Mouse (Mus musculus) embryo, embryonic 11 days (tissue): ENCODE data around the gene Dgcr2.

Source experiments
- DNase-seq: peaks from one replicate; pipeline ENCODE4 v3.0.0-alpha.2; 2015

The Dgcr2 gene

GRCm38 (mm10) chr16:17843701-17844365 is 54.5 kb downstream of the Dgcr2 start:
- no peak for DNase-seq

GRCm38 (mm10) chr16:17842437-17842836 is 55.9 kb downstream of the Dgcr2 start:
- no peak for DNase-seq

- DNase-seq, result no peak
Observed at GRCm38 (mm10) chr16:17839976-17840375, 58.4 kb downstream of the Dgcr2 start.

GRCm38 (mm10) chr16:17838051-17838450 is 60.3 kb downstream of the Dgcr2 start, which contains the start of gene Car15:
Car15 (minus strand) TSS chr16:17838364.
- no peak for DNase-seq

- DNase-seq, result no peak
Observed at GRCm38 (mm10) chr16:17835481-17835880, 62.9 kb downstream of the Dgcr2 start.

- DNase-seq, result no peak
Observed at GRCm38 (mm10) chr16:17834543-17834942, 63.8 kb downstream of the Dgcr2 start.

GRCm38 (mm10) chr16:17833681-17834399 is 64.5 kb downstream of the Dgcr2 start:
- peak; percentile 69 for DNase-seq

- peak; percentile 65 for DNase-seq
Observed at GRCm38 (mm10) chr16:17833321-17833680, 65.1 kb downstream of the Dgcr2 start.

GRCm38 (mm10) chr16:17832821-17833220 is 65.5 kb downstream of the Dgcr2 start, which contains the start of gene B830017H08Rik:
B830017H08Rik (plus strand) TSS chr16:17833121.
- DNase-seq, result no peak

- DNase-seq, result peak; percentile 53
Observed at GRCm38 (mm10) chr16:17831781-17832180, 66.6 kb downstream of the Dgcr2 start.

- DNase-seq, result no peak
Observed at GRCm38 (mm10) chr16:17830385-17831178, 67.8 kb downstream of the Dgcr2 start.

- no peak for DNase-seq
Observed at GRCm38 (mm10) chr16:17828867-17829266, 69.5 kb downstream of the Dgcr2 start.

- no peak for DNase-seq
Observed at GRCm38 (mm10) chr16:17828229-17828628, 70.1 kb downstream of the Dgcr2 start.

GRCm38 (mm10) chr16:17826500-17826899 is 71.9 kb downstream of the Dgcr2 start:
- no peak for DNase-seq

- DNase-seq, result no peak
Observed at GRCm38 (mm10) chr16:17816528-17816927, 81.8 kb downstream of the Dgcr2 start.

- DNase-seq, result peak; percentile 92
Observed at GRCm38 (mm10) chr16:17815411-17816402, 82.7 kb downstream of the Dgcr2 start.

GRCm38 (mm10) chr16:17813173-17813572 is 85.2 kb downstream of the Dgcr2 start:
- DNase-seq, result no peak

- DNase-seq, result peak; percentile 74
Observed at GRCm38 (mm10) chr16:17812120-17812519, 86.2 kb downstream of the Dgcr2 start.

- peak; percentile 88 for DNase-seq
Observed at GRCm38 (mm10) chr16:17809711-17810110, 88.7 kb downstream of the Dgcr2 start.

GRCm38 (mm10) chr16:17809125-17809524 is 89.2 kb downstream of the Dgcr2 start:
- no peak for DNase-seq

GRCm38 (mm10) chr16:17807192-17808009 is 91.0 kb downstream of the Dgcr2 start:
- DNase-seq, result peak; percentile 96
